Mouse (Mus musculus): ENCODE data around the gene Vmn2r39.
"Not testable (repeated sequence)": the region's sequence is repeated elsewhere in the genome, so short reads cannot be mapped to it uniquely, and the experiment has no call there.

The Vmn2r39 gene

GRCm38 (mm10) chr7:9030698-9031097 lies at the start of gene Vmn2r39:
Gene Vmn2r39 (minus strand): TSS chr7:9030798.
- not testable (repeated sequence) for DNase-seq (ENCODE audit: low spot score in 2 of 2)

GRCm38 (mm10) chr7:9065353-9065752 lies 34.8 kb upstream of the Vmn2r39 start:
- not testable (repeated sequence) for DNase-seq (ENCODE audit: low spot score in 2 of 2)
